ENCODE assay signal across 8 mouse cellular contexts in the genomic region with DNA sequence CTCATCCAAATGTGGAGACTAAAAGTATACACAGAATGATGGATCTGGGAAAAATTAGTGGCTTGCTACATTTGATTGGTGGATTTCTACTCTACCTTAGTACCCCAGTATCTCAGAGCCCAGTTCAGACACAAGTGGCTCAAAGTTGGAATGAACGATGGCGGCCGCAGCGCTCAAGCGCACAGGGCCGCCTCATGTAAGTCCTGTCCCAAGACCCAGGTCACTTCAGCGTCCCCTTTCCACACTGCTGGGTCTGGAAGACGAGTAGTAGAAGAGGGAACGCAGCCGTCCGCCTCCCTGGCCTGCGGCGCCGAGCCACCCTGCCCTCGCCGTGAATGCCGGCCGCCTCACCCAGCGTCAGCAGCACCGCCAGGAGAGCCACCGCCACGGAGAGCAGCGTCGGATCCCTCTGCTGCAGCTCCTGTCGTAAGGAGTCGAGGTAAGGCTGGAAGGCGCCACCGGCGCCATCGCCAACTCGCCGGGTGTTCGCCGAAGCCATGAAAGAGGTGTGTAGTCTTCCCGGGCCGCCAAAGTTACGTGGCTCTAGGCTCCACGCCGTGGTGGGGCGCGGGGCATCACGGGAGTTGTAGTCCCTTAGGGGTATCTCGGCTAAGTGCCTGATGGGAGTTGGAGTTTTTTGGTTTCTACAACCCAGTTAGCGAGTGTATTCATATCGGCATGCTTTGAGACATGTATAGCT. TPM values are rescaled to one million over a fixed set of nuclear protein-coding genes. Genes with fewer than 3 reads are reported as not detected.
DNase-seq lines count a peak whose midpoint lies in the region; ATAC-seq and TF ChIP-seq lines count a peak whose summit lies in the region.

A gene (minus strand): TSS at position 577 of the 700 bp plus-strand sequence.

- H3K27me3 ChIP-seq in Patski = no peaks in the 10 kb centered on the region
- H3K27me3 ChIP-seq in hindbrain, embryonic 13.5 days = no peaks in the 10 kb centered on the region

- H3K9me3 ChIP-seq in hindbrain, embryonic 13.5 days = no peaks in the 10 kb centered on the region

- peak within 1 kb of the TSS; percentile 85 for H3K9ac ChIP-seq in hindbrain, embryonic 13.5 days

- in situ Hi-C loops in Patski (cut with MboI; ENCODE audit: low pct_unique_long_range_greater_than_20kb) = no loop called here

- peak within 1 kb of the TSS; percentile 70 for H3K4me2 ChIP-seq in hindbrain, embryonic 13.5 days

- under 1% methylated on average over 45 of the region's 45 CpGs for WGBS in hindbrain, embryonic 13.5 days

- H3K27ac ChIP-seq in hindbrain, embryonic 13.5 days = peak within 1 kb of the TSS; percentile 85

- POLR2A ChIA-PET in Patski (lab: Charles Lee) = interaction anchor here (0.5 to 1.2 kb wide), 2 partner anchors 89 to 285 kb away, joined by 3 read pairs; no protein-coding TSS in a partner anchor

- H3K4me1 ChIP-seq in hindbrain, embryonic 13.5 days (replicated peaks) = peaks cover 11% of the 10 kb centered on the region

- no peak for TF ChIP-seq CTCF in Patski (IDR thresholded peaks at IDR 0.05)

- H3K4me3 ChIP-seq in hindbrain, embryonic 13.5 days = peak within 1 kb of the TSS; percentile 88

- CTCF ChIA-PET in Patski (lab: Charles Lee) = no interaction called here

- H3K36me3 ChIP-seq in hindbrain, embryonic 13.5 days = peaks cover 21% of the 10 kb centered on the region

- DNase-seq in Patski (ENCODE audit: low read depth, low spot score) = no peak
- peak; percentile 95 to 97 for DNase-seq in cerebellum, postnatal 14 days
- DNase-seq in frontal cortex, postnatal 14 days (ENCODE audit: low spot score in 2 of 2) = peak; percentile 83 to 89
- peak; percentile 82 to 89 for DNase-seq in layer of hippocampus, postnatal 25 days (ENCODE audit: extremely low spot score in 1 of 2, low spot score in 1 of 2)
- peak; percentile 95 for DNase-seq in lung, postnatal 25 days (ENCODE audit: low spot score)
- peak; percentile 94 for DNase-seq in retina, embryonic 14.5 days (ENCODE audit: low spot score)
- DNase-seq in thymus, postnatal 4 days = peak; percentile 97

- ATAC-seq in Patski = peak; percentile 94
- peak; percentile 98 for ATAC-seq in hindbrain, embryonic 13.5 days (ENCODE audit: low FRiP score)

RNA-seq across cellular contexts. Expression of the gene that starts here (rescaled TPM):
- 43.0 TPM for polyA plus RNA-seq in Patski (2021)
- 48.9 and 51.0 TPM in 2 replicates for polyA plus RNA-seq in hindbrain, embryonic 13.5 days (2015; fragmentation: Nextera tagmentation; extraction: Ambion mirVana)
- total RNA-seq in layer of hippocampus, postnatal 25 days (2021) = 10 to 100 TPM; 20.5 to 22.4 TPM
